Mouse (Mus musculus) frontal cortex, postnatal 10 days (tissue): Measurements from ENCODE around the gene Copg1.
"Not testable (repeated sequence)": the region's sequence is repeated elsewhere in the genome, so short reads cannot be mapped to it uniquely, and the experiment has no call there.

ENCODE experiments used
- DNase-seq, 2 experiments: peaks; one replicate each; pipeline ENCODE4 v3.0.0; 2022; ENCODE audit warnings: low spot score in 2 of 2, mixed read lengths in 1 of 2

The Copg1 gene

DNA sequence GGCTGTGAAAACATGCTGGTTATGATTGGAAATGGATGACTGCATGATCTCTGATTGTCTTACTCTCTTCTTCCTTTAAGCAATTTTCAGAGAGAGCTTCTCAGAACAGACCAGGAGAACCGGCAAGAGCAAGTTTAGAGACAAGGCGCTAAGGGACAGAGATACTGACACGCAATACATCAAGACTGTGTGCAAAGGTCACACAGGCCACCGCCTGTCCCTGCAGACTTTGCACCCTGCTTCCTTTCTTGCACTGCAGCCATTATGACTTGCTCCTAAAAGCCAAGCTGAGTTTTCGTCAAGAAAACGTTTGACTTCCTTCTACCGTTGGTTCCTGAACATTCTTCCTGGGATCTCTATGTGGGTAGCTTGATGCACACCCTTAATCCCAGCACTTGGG is 12.1 kb upstream of the Copg1 start:
- DNase-seq = no peak

DNA sequence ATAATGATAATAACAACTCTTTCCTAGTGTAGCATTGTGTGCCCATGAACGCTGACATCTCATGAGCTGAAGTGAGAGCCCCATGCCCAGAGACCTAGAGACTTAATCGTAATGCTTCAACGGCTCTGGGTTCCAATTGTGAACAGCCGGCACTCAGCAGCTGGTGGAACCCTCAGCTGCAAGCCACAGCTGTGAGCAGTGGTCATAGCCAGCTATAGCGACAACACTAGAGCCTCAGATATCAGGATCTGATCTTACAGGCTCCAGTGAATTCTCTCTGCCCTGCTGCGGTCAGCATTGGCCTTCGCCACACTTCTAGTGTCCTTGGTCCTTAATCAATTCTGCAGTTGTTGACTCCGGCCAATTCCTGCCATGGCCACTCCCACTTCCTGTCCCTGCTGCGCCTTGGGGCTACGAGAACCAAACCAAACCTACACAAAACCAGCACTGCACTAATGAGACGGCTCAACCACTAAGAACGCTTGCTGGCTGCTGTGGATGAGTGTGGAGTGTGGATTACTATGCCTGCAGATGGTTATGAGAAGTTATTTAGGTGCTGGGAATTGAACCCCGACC is 11.5 kb upstream of the Copg1 start:
- no peak for DNase-seq

DNA sequence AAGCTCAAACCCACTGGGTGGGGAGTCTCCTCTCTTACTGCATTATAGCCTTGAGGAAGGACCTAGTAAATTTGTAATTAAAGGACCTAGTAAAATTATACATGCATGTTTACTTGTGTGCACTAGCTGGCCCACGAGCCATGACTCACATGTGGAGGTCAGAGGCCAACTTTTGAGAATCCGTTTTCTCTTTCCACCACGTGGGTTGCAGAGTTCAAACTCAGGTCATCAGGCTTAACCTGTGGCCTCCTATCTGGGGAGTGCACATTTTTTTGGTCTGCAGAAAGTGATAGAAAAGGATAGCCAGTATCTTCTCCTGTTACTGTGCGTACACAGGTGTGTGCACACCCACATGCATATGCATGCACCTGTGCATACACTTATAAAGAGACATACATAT is 8.6 kb upstream of the Copg1 start:
- DNase-seq = no peak

DNA sequence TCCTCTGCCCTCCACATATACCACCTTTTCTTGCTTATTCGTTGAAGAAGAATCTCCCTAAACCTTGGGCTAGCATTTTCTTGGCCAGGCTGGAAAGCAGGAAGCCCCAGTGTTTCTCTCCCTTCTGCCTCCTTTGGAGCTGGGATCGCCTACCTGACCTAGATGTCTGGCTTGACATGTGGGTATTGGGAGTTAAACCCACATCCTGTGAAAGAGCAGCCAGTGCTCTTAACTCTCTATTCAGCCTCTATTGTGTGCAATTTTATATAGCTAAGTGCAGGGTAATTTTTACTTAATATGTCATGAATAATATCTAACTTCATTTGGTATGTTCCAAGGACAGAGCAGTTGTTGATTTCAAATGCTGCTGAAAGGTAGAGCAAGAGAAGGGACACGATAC is 8.0 kb upstream of the Copg1 start:
- DNase-seq = no peak

DNA sequence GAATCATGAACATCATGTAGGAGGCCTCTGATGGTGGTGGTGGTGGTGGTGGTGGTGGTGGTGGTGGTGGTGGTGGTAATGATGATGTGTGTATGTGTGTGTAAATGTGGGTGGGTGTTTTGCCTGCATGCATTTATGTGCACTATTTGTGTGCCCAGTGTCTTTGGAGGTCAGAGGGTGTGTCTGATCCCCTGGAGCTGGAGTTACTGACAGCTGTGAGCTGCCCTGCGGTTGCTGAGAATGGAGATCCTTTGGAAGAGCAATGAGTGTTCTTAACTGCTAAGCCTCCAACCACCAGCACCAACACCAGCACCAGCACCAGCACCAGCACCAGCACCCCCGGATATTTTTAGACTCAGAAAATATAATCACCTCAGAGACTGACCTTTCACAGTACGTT is 5.4 kb upstream of the Copg1 start:
- no peak for DNase-seq

DNA sequence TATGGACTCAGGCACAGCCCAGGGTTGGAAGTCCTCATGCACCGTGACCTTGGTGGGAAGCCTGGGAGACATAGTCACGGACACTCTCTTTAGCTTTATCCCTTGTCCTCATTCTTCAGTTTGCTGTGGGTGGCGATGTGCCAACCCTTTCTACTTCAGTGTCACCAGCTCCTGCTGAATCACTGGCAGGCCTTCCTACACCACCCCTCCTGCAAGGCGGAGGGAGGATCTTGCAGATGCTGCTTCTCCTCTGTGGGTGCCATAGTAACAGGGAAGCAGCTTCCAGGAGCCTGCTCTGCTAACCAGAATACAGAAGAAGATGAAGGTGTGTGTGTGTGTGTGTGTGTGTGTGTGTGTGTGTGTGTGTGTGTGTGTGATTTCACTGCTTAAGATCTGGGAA is 4.8 kb upstream of the Copg1 start:
- peak; percentile 74 to 92 for DNase-seq

DNA sequence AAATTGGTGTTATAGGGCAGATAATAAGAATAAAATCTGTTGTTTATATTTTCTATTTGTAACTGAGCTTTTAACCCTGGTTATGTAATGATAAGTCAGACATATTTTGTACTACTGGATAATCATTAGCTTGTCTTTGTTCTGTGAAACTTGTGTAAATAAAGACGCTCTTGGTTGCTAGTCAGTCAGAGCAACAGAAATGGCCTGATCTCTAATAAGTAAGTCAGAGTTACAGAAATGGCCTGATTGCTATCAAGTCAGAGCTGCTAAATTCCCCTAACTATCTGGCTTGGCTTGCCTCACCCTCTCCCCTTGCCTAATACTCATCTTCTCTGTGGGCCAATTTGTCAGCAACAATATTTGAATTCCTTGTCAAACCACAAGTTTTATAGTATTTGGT is 893 bp upstream of the Copg1 start:
- DNase-seq = no peak

DNA sequence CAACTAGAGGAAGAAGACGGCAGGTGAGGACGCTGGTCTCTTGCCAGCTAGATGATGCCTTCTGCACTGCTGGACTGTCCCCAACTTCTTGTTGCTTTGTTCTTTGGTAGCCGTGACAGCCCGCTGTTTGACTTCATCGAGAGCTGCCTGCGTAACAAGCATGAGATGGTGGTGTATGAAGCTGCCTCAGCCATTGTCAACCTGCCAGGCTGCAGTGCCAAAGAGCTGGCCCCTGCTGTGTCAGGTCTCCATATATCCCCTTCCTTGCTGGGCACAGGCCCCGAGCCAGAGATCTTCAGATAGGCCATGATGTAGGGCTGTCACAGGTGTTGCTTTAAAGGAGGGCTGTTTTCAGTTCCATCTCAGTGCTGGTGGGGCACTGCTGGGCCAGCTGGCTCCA is 6.3 kb downstream of the Copg1 start:
- DNase-seq = no peak

DNA sequence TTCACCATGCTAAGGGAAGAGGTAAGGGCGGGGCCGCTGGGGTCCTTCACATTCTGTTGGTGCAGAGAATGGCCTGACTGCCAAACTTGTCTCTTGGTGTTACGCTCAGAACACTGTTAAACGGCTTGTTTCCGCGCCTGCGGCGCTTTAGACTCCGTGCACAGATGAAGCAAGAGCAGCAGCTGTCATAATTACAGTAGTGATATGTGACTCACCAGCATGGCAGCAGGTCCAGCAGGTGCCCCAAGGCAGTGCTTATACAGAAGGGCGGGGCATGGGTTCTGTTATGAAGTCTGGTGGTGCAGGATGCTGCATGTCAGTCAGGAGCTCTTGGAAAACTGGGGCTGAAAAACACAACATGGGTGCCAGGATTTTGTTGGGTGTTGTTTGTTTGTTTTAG is 10.4 kb downstream of the Copg1 start:
- DNase-seq = no peak

DNA sequence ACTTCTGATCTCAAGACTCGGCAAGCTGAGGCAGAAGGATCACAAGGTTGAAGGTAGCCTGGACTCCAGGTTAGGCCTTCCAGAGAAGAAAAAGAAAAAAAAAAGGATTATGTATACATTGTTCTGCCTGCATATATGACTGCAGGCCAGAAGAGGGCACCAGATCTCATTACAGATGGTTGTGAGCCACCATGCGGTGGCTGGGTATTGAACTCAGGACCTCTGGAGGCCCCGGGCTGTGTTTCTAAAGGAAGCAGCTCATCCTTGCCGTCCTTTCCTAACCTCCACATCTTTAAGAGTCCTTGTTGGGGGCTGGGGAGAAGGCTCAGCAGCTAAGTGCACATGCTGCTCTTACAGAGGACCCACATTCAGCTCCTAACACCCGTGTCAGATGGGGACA is 19.0 kb downstream of the Copg1 start:
- DNase-seq = no peak

DNA sequence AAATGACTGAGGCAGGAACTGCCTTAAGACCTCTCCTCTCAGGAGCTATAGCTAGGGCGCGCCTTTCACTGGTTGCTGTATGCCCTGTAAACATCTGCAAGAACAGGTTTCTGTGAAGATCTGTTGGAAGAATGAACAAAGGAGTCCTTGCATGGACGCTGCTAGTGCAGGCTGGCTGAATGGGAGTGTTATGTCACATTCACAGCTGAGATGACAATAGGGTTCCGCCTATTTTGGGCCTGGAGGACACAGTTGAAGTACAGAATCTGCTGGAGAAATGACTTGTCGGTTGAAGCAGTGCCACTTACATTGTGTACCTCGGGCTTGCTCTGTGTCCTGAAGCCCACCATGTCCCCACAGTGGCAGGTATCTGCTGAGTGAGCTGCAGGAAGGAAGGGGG is 21.6 kb downstream of the Copg1 start:
- no peak for DNase-seq

DNA sequence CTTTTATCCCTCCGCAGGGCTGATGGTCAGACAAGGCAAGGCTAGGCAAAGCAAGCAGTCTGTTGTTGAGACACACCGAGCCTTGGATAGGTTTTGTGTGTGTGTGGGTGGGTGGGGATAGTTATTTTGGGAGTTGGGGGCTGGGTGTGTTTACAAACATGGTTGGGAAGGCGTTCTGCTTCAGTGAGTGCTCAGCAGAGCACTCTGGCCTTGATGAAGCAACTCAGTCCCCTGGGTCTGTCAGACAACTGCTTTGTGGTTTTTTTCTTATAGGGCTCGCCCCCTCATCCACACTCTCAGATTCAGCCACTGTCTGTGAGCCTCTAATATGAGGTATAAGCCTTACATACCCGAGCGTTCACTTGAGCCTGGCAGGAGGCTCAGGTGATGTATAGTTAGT is 23.9 kb downstream of the Copg1 start:
- no peak for DNase-seq

DNA sequence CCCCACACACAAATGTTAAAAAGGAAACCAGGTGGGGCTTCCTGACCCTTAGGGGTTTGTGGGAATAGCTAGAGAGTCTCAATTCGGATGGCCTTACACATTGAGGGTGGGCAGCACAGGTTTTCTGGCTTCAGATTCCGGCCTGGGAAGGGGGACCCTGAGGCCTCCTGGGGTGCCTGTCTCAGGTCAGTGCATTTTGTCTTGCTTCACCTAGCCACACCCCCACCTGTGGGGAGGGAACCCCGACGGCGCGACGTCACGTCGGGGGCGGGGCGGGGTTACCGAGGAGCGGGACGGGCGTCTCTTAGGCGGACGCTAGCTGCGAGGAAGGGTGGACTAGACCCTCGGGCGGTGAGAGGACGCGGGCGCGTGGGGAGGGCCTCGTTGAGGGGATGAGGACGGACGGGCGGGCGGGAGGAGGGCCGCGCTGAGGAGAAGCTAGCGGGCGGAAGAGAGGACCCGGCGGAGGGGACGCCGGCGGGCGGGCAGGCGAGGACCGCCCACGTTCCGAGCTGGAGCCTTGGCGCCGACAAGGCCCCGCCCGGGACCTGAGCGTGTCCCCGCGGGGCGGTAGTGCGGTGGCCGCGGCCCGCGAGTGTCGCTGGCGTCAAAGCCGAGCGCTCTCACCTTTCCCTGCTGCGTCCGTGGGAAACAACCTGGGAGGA is 26.2 kb downstream of the Copg1 start, which contains the start of gene Hmces:
Gene Hmces, plus strand, starts transcription at position 275 of the 665 bp plus-strand sequence.
- DNase-seq = peak in 1 of 2 experiments; percentile 48

DNA sequence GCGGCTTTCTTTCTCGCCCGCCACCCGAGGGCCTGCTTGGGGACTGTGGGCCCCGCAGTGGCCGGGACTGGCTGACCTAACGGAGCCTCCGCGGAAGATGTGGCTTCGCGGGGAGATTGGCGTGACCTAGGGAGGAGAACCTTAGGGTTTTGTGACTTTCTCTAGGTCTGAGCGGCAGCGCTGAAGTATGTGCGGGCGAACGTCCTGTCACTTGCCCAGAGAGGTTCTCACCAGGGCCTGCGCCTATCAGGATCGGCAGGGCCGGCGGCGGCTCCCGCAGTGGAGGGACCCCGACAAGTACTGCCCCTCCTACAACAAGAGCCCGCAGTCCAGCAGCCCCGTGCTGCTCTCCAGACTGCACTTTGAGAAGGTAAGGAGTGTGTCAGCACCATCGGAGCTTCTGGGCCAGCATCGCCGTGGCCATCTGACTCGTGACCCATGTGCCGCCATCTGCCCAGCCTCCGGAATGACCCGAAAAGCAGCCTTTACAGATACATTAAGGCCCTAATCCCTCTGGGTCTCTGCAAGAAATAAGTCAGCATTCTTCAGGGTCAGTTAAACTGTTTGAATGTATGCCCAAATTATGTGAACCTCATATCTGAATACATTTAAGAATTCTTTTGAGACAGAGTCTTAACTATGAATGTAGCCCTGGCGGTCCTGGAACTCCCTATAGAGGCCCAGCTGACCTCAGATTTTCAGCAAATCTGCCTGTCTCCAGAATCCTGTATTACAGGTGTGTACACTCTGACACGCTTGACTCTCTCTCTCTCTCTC is 26.9 kb downstream of the Copg1 start:
- DNase-seq = peak in 1 of 2 experiments; percentile 22

DNA sequence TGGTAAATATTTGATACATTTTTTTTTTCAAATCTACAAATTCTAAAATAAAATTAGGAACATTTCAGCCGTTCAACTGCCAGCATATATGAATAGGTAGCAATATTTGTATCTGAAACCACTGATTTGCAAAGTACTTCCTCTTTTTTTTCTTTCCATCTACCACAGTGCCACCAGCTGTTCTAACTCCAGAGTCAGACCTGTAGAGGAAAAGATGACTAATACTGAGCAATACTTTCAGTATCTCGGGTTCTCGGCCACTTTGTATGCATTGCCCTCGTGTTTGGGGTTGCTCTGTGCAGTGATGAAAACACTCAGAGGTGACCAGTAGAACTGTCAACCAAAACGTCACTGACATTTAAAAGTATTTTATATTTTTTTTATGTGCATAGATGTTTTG is 28.3 kb downstream of the Copg1 start:
- no peak for DNase-seq

DNA sequence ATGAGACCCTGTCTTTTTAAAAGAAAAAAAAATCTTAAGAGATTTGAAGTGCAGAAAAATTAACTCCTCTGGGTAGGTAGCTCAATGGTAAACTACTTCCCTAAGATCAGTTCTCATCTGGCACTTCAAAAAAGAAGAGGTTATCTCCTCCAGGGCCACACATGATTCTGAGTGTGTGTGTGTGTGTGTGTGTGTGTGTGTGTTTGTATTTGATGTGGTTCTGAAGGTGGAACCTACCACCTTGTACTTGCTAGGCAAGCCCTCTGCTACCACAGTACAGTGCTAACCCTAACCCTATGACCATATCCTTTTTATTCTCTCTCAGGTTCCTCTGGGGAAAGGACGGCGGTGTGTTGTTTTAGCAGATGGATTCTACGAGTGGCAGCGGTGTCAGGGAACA is 33.6 kb downstream of the Copg1 start:
- DNase-seq = no peak

DNA sequence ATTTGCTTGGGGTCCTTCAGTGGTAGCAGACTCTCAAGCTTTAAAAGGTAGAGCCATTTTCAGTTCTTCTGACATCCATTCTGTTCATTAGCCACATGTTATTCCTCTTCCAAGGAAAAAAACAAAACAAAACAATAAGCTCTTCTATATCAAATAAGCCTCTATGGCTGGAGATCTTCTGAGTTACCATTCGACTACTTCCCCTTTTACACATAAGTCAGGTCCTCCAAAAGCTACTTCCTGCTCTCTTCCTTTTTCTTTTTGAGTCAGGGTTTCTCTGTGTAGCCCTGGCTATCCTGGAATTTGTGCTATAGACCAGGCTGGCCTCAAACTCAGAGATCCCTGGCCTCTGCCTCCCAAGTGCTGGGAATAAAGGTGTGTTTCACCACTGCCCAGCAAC is 36.0 kb downstream of the Copg1 start:
- DNase-seq = no peak

DNA sequence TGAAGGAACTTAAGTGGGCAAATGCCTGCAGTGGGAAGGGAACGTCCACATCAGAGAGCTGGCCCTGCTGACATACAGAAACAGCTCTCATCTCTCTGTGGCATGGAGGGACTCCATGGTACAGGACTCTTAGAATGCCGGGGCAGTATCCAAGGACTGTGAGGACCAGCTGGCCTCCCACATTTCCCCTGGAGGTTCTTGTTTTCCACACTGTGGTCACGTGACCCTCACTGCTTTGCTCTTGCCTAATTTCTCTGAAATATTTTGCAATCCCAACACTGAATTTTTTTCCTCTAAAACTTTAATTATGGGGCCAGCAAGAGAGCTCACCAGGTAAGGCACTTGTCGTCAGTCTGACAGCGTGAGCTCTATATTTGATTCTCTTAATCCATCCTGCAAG is 47.4 kb downstream of the Copg1 start:
- DNase-seq = no peak

DNA sequence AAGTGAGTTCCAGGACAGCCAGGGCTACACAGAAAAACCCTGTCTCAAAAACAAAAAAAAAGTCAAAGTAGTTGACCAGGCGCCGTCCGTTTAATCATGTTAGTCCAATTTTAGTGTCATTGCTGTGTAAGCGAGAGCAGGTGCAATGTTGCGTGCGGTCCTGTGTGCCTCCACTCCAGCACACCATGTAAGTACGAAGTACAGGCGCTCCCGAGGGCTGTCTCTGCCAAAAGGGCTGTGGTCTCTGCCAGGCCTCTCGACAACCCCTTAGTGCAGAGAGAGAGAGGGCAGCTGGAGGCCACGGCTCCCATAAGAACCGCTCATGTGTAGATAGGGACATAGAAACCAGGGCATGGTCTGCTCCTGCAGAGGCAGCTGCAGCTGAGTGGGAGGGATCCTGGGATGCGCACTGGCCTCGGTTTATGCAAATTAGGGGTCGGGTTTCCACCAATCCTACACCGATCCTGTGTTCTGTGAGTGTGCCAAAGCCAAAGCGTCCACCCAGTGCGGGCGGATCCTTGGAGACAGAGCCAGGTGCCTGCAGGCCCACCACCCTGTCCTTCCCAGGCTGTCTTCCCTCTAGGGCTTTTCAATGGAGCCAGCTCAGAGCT is 49.7 kb downstream of the Copg1 start:
- DNase-seq = no peak

DNA sequence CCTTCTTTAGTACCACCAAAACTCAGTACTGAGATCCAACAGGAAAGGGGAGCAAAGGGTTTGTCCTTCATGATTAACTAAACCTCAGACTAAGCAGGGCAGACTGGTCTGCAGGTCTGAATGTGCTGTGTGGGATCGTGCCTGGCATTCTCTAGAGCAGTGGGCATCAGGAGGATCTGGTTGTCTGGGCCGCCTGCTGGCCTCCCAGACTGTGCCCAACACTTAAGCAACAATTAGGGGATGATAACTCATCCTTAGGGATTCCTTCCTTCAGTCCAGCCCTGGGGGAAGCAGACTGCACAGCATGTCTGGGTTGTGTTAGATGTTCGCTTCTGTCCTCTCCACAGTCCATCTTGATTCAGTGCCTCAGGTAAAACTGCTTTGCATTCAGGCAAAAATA is 51.3 kb downstream of the Copg1 start:
- no peak for DNase-seq

DNA sequence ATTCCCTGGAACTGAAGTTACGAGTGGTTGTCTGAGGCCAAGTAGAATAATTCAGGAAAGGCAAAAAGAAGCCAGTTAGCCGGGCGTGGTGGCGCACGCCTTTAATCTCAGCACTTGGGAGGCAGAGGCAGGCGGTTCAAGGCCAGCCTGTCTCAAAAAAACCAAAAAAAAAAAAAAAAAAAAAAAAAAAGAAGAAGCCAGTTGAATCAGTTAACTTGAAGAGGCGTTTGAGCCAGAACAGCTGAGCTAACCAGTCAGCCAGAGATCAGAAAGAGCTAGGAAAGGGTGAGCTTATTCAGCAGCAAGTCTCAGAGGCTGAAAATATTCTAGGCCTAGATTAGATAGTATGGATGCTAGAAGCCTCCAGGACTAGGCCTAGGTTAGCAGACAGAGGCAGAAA is 54.6 kb downstream of the Copg1 start:
- DNase-seq = no peak

DNA sequence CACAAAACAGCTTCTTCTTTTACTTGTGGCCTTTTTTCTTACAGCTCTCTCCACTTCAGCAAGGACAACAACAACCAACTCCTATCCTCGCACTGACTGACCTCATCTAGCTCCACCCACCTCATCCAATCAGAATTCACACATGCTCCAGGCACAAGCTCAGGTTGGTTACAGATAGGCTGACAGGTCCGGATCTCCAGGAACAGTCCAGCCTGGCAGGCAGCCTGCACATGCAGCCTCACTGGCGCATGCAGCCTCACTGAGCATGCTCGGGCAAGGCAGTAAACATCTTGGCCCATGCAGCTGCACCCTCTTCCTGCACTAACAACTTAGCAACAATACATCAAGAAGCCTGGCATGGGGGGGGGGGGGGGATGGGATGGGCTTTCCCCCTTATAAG is 74.8 kb downstream of the Copg1 start:
- DNase-seq = not testable (repeated sequence)
